Mouse (Mus musculus) c-Kit-positive CD71-negative TER-119-negative erythroid progenitor cells, embryonic 14.5 days (primary cell): ENCODE measurements around the gene Haus5.

Experiments used
- DNase-seq: peaks from one replicate; pipeline ENCODE4 v3.0.0-alpha.2; 2013; ENCODE audit warnings: low read depth

Gene Haus5

GRCm38 (mm10) chr7:30625530-30626384 is 39.0 kb downstream of the Haus5 start, which contains the start of gene Cox6b1:
Gene Cox6b1 (minus strand): TSS chr7:30626151.
- peak; percentile 84 for DNase-seq

GRCm38 (mm10) chr7:30619202-30619601 is 45.6 kb downstream of the Haus5 start:
- no peak for DNase-seq

- no peak for DNase-seq
These were observed 46.1 kb downstream of the Haus5 start for GRCm38 (mm10) chr7:30618658-30619057.

GRCm38 (mm10) chr7:30615049-30615760 is 49.6 kb downstream of the Haus5 start:
- no peak for DNase-seq

- DNase-seq: no peak
These were observed 50.3 kb downstream of the Haus5 start for GRCm38 (mm10) chr7:30614454-30614853.

GRCm38 (mm10) chr7:30613529-30614112 is 51.2 kb downstream of the Haus5 start:
- peak; percentile 60 for DNase-seq

- DNase-seq: no peak
These were observed 52.0 kb downstream of the Haus5 start, which contains the start of gene Upk1a for GRCm38 (mm10) chr7:30612654-30613402. Gene Upk1a (minus strand): TSS chr7:30612847.

- DNase-seq: no peak
These were observed 54.8 kb downstream of the Haus5 start for GRCm38 (mm10) chr7:30610043-30610442.

GRCm38 (mm10) chr7:30608476-30608875 is 56.3 kb downstream of the Haus5 start:
- DNase-seq: no peak

GRCm38 (mm10) chr7:30607706-30608309 is 57.0 kb downstream of the Haus5 start:
- DNase-seq: peak; percentile 57

GRCm38 (mm10) chr7:30604944-30605343 is 59.9 kb downstream of the Haus5 start:
- DNase-seq: no peak

GRCm38 (mm10) chr7:30604424-30604823 is 60.4 kb downstream of the Haus5 start:
- no peak for DNase-seq
